Mouse (Mus musculus): ENCODE data around the gene Batf. TPM values are rescaled to one million over a fixed set of nuclear protein-coding genes. Genes with fewer than 3 reads are reported as not detected.
"Not testable (repeated sequence)": the region's sequence is repeated elsewhere in the genome, so short reads cannot be mapped to it uniquely, and the experiment has no call there.

Gene Batf
- polyA plus RNA-seq, 1 experiment from 2014 or later: 4.0 TPM

DNA sequence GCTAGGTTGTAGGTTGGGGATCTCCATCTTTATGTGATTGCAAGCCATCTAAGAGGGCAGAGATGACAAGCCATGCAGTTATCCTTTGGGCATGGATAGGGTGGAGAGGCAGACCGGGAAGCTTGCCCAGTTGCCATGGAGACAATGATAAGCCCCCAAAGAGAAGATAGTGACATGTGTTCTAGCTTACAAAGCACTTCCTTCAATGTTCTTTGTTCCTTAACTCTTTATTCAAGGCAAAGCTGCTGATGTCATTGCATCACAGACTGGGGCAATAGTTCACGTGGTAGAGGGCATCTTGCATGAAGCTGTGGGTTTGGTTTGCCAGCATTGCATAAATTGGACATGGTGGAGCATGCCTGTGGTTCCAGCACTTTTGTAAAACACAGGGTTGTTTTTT is 27.1 kb upstream of the Batf start:
- Histone ChIP-seq H3K9ac (no peak overlapping the region), H3K9me3 (replicated peaks) (no peaks in the 10 kb centered on the region), H3K4me3 (no peak overlapping the region), H3K27me3 (replicated peaks) (no peaks in the 10 kb centered on the region), H3K4me1 (replicated peaks) (peaks cover 9% of the 10 kb centered on the region), H3K4me2 (no peak overlapping the region), H3K36me3 (no peaks in the 10 kb centered on the region), H3K27ac (ENCODE audit: poor library complexity, severe bottlenecking) (no peak overlapping the region)
- peak; percentile 82 for ATAC-seq (ENCODE audit: insufficient number of reproducible peaks, low FRiP score)
- 14% methylated on average over 2 of the region's 2 CpGs for WGBS

DNA sequence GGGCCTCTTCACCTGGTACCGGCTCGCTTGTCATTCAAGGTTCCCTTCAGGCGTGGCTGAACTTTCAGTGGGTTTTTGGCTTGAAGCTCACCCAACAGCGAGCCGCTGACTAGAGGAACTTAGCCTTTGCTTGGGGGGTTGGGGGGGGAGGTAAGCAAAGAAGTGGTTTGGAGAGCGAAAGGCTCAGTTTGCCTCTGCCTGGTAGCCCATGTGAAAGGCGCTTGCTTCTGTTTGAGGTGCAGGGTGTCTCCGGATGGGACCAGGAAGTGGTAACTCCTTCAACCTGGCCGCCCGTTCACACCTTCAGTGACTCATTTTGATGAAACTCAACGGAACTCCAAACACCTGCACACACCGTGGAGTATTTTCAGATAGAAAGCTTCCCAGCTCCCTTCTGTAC is 25.6 kb upstream of the Batf start:
- H3K27me3 ChIP-seq (replicated peaks): 0 out of 2 replicates have a peak, but pooled peaks cover 3% of the 10 kb centered on the region
- H3K36me3 ChIP-seq: no peaks in the 10 kb centered on the region
- H3K4me3 ChIP-seq: no peak overlapping the region
- H3K4me1 ChIP-seq (replicated peaks): peaks cover 9% of the 10 kb centered on the region
- no peak overlapping the region for H3K9ac ChIP-seq
- ATAC-seq (ENCODE audit: insufficient number of reproducible peaks, low FRiP score): no peak
- WGBS: 84% methylated on average over 12 of the region's 12 CpGs
- no peak overlapping the region for H3K27ac ChIP-seq (ENCODE audit: poor library complexity, severe bottlenecking)
- no peak overlapping the region for H3K4me2 ChIP-seq
- H3K9me3 ChIP-seq (replicated peaks): no peaks in the 10 kb centered on the region

DNA sequence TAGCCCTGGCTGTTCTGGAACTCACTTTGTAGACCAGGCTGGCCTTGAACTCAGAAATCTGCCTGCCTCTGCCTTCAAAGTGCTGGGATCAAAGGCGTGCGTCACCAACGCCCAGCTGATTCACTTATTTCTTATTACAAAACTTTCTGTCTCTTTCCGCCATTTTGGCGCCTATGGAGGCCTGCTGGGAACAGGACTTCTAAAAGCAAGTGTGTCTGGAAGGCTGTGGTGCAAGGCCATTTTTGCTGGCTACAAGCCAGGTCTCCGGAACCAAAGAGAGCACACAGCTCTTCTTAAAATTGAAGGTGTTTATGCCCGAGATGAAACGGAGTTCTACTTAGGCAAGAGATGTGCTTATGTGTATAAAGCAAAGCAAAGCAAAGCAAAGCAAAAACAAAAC is 24.2 kb upstream of the Batf start:
- H3K27me3 ChIP-seq (replicated peaks); H3K4me3 ChIP-seq; ATAC-seq (ENCODE audit: insufficient number of reproducible peaks, low FRiP score); H3K27ac ChIP-seq (ENCODE audit: poor library complexity, severe bottlenecking); H3K9me3 ChIP-seq (replicated peaks); H3K36me3 ChIP-seq; H3K4me1 ChIP-seq (replicated peaks); H3K4me2 ChIP-seq; H3K9ac ChIP-seq: not testable (repeated sequence)
- WGBS: 83% methylated on average over 8 of the region's 8 CpGs

DNA sequence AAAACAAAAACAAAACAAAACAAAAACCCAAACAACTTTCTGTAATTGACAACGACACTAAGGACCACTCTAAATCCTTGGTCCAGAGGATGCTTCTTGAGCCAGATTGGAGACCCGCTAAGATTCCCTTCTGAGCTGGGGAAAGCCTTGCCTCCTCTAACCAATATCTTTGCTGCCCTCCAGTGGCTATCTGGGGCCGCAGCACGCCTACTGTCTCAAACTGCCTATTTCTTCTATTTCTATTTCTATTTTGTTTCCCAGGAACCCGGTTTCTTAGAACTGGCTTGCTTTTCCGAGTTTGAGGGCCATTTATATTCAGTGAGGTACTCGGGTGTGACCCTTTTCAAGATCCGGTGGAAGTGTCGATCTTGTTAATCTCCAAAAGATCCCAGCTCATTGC is 23.6 kb upstream of the Batf start:
- WGBS: 15% methylated on average over 9 of the region's 9 CpGs
- peaks cover 9% of the 10 kb centered on the region for H3K4me1 ChIP-seq (replicated peaks)
- 0 out of 2 replicates have a peak, but pooled peaks cover 3% of the 10 kb centered on the region for H3K27me3 ChIP-seq (replicated peaks)
- H3K9me3 ChIP-seq (replicated peaks): no peaks in the 10 kb centered on the region
- H3K4me2 ChIP-seq: no peak overlapping the region
- no peak overlapping the region for H3K4me3 ChIP-seq
- H3K27ac ChIP-seq (ENCODE audit: poor library complexity, severe bottlenecking): no peak overlapping the region
- no peak overlapping the region for H3K9ac ChIP-seq
- ATAC-seq (ENCODE audit: insufficient number of reproducible peaks, low FRiP score): no peak
- H3K36me3 ChIP-seq: no peaks in the 10 kb centered on the region

DNA sequence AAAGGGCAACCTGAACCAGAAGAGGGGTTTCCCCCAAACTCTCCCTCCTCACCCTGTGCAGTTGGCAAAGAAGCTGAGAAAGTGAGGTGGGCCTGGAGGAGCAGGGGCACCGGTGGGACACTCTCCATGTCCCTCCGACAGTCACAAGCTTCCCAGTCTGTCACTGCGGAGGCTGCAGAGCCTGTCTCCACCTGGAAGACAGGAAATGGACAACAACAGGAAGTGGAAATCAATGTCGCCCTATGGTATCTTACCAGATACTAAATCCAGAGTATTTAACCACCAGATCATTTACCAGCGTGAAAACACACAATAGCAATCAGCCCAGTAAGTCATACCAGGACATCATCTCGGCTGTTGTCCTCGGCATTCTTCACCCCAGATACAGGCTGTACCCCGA is 20.4 kb upstream of the Batf start:
- Histone ChIP-seq H3K27ac (ENCODE audit: poor library complexity, severe bottlenecking) (no peak overlapping the region), H3K4me2 (no peak overlapping the region), H3K9ac (no peak overlapping the region), H3K9me3 (replicated peaks) (no peaks in the 10 kb centered on the region), H3K36me3 (no peaks in the 10 kb centered on the region), H3K4me1 (replicated peaks) (peaks cover 3% of the 10 kb centered on the region), H3K4me3 (no peak overlapping the region), H3K27me3 (replicated peaks) (0 out of 2 replicates have a peak, but pooled peaks cover 3% of the 10 kb centered on the region)
- ATAC-seq (ENCODE audit: insufficient number of reproducible peaks, low FRiP score): no peak
- 69% methylated on average over 8 of the region's 8 CpGs for WGBS

DNA sequence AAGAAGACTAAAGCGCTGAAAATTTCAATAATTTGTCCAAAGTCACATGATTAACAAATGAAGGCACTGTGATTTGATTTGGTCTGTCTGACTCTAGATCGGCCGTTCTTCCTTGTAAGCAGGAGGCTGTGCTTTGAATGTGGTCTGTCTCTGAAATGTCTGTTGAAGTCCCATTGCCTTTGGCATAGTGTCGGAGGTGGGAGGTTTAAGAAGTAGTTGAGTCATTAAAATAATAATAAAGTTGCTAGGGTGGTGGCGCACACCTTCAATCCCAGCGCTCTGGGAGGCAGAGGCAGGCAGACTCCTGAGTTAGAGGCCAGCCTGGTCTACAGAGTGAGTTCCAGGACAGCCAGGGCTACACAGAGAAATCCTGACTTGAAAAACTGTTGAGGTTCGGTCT is 19.4 kb upstream of the Batf start:
- Histone ChIP-seq H3K9me3 (replicated peaks) (no peaks in the 10 kb centered on the region), H3K4me1 (replicated peaks) (peaks cover 3% of the 10 kb centered on the region), H3K4me3 (no peak overlapping the region), H3K27me3 (replicated peaks) (0 out of 2 replicates have a peak, but pooled peaks cover 3% of the 10 kb centered on the region), H3K36me3 (no peaks in the 10 kb centered on the region), H3K4me2 (no peak overlapping the region), H3K27ac (ENCODE audit: poor library complexity, severe bottlenecking) (no peak overlapping the region), H3K9ac (no peak overlapping the region)
- 88% methylated on average over 7 of the region's 7 CpGs for WGBS
- ATAC-seq (ENCODE audit: insufficient number of reproducible peaks, low FRiP score): no peak

DNA sequence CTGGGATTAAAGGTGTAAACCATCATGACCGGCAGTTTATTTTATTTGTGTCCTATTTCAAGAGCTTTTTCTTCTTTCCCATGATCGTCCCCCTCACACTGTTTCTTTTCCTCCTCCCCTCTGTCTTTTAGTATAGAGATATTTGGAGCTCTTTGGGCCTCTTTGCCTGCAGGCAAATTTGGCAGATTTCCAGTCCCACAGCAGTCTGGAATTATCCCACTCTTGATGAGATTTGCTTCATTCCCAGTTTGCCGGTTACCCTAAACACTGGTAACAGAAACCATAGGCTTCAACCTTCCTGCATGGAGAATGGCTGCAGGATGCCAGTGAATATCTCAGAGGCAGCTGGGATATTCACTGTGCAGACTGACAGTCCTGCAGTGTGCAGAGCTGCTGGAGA is 17.8 kb upstream of the Batf start:
- Histone ChIP-seq H3K9ac (no peak overlapping the region), H3K4me2 (no peak overlapping the region), H3K27ac (ENCODE audit: poor library complexity, severe bottlenecking) (no peak overlapping the region), H3K36me3 (no peaks in the 10 kb centered on the region), H3K27me3 (replicated peaks) (0 out of 2 replicates have a peak, but pooled peaks cover 3% of the 10 kb centered on the region), H3K4me1 (replicated peaks) (peaks cover 3% of the 10 kb centered on the region), H3K9me3 (replicated peaks) (no peaks in the 10 kb centered on the region), H3K4me3 (no peak overlapping the region)
- WGBS: 48% methylated on average over 3 of the region's 3 CpGs
- ATAC-seq (ENCODE audit: insufficient number of reproducible peaks, low FRiP score): no peak

DNA sequence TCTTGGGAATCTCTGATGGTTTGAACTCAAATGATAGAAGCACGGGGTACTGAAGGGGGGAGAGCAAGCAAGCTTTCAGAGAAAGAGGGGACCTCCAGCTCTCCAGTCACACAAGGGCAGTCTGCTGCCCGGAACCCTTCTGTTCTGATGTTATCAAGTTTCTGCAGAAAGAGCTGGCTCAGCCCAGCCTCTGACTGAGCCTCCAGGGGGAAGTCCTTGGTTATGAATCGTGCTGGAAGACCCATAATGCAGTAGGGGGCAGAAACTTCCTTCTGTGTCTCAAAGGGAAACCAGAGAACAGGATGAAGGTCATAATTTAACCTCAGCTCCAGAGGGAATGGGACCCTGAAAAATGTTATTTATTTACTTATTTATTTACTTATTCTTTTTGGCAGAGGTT is 16.4 kb upstream of the Batf start:
- H3K9me3 ChIP-seq (replicated peaks): no peaks in the 10 kb centered on the region
- no peak overlapping the region for H3K9ac ChIP-seq
- H3K27ac ChIP-seq (ENCODE audit: poor library complexity, severe bottlenecking): no peak overlapping the region
- no peak overlapping the region for H3K4me3 ChIP-seq
- no peak for ATAC-seq (ENCODE audit: insufficient number of reproducible peaks, low FRiP score)
- peaks cover 3% of the 10 kb centered on the region for H3K4me1 ChIP-seq (replicated peaks)
- no peak overlapping the region for H3K4me2 ChIP-seq
- WGBS: 47% methylated on average over 3 of the region's 3 CpGs
- no peaks in the 10 kb centered on the region for H3K36me3 ChIP-seq
- no peaks in the 10 kb centered on the region for H3K27me3 ChIP-seq (replicated peaks)

DNA sequence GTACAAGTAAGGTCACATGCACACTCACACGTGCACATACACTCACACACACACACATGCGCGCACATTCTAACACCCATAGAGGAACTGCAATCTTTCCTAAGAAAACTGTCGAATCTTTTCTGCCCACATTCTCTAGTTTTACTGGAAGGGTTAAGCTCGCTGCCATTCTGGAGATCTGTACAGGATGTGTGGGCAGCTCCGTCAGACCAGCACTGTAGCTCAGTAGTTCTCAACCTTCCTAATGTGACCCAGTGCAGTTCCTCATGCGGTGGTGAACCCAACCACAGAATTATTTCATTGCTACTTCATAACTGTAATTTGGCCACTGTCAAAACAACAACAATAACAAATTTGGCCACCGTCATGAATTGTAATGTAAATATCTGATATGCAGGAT is 12.6 kb upstream of the Batf start:
- 86% methylated on average over 8 of the region's 8 CpGs for WGBS
- Histone ChIP-seq H3K4me1 (replicated peaks) (peaks cover 2% of the 10 kb centered on the region), H3K27me3 (replicated peaks) (no peaks in the 10 kb centered on the region), H3K27ac (ENCODE audit: poor library complexity, severe bottlenecking) (no peak overlapping the region), H3K36me3 (no peaks in the 10 kb centered on the region), H3K4me2 (no peak overlapping the region), H3K9ac (no peak overlapping the region), H3K4me3 (no peak overlapping the region), H3K9me3 (replicated peaks) (peaks cover 7% of the 10 kb centered on the region)
- ATAC-seq (ENCODE audit: insufficient number of reproducible peaks, low FRiP score): no peak

DNA sequence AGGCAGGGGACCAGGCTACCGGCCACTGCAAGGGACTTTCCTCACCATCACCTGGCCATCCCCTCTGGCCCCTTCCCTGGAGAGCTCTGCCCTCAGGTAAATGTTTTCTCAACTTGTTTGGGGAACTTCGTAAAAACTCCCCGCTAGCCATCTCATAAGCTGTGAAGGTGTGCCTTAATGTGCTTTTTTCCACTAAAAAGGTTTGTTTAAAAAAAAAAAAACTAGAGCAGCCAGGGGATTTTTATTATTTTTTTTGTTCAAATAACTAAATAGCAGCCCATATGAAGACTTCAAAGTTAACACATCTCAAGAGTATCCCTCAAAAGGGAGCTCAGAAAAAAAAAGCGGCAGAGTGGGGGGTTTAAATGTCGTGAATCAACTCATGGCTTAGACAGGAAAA is 7.4 kb upstream of the Batf start:
- H3K27me3 ChIP-seq (replicated peaks): no peaks in the 10 kb centered on the region
- H3K9me3 ChIP-seq (replicated peaks): peaks cover 12% of the 10 kb centered on the region
- H3K4me1 ChIP-seq (replicated peaks): peaks cover 2% of the 10 kb centered on the region
- no peaks in the 10 kb centered on the region for H3K36me3 ChIP-seq
- ATAC-seq (ENCODE audit: insufficient number of reproducible peaks, low FRiP score): no peak
- H3K4me3 ChIP-seq: no peak overlapping the region
- no peak overlapping the region for H3K27ac ChIP-seq (ENCODE audit: poor library complexity, severe bottlenecking)
- no peak overlapping the region for H3K9ac ChIP-seq
- 75% methylated on average over 5 of the region's 5 CpGs for WGBS
- no peak overlapping the region for H3K4me2 ChIP-seq

DNA sequence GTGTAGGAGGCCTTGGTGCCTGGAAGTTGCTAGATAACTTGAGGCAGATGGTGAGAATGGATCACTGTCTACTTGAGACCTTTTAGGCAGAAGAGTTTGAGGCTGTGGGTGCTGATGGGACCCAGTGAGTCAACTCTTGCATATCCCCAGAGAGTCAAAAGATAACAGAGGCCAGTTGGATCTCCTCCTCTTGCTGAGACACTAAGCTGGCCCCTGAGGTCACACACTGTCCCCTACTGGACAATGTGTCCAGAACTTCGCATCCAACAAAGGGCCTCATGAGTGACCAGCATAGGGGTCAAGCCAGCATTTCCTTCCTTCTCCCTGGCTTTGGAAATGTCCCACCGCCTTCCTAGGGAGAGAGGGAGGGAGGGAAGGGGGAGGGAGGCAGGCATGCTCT is 6.7 kb upstream of the Batf start:
- Histone ChIP-seq H3K9ac (no peak overlapping the region), H3K4me1 (replicated peaks) (peaks cover 9% of the 10 kb centered on the region), H3K27me3 (replicated peaks) (no peaks in the 10 kb centered on the region), H3K4me3 (no peak overlapping the region), H3K27ac (ENCODE audit: poor library complexity, severe bottlenecking) (no peak overlapping the region), H3K4me2 (no peak overlapping the region), H3K36me3 (no peaks in the 10 kb centered on the region), H3K9me3 (replicated peaks) (peaks cover 12% of the 10 kb centered on the region)
- WGBS: 38% methylated on average over 2 of the region's 2 CpGs
- no peak for ATAC-seq (ENCODE audit: insufficient number of reproducible peaks, low FRiP score)

DNA sequence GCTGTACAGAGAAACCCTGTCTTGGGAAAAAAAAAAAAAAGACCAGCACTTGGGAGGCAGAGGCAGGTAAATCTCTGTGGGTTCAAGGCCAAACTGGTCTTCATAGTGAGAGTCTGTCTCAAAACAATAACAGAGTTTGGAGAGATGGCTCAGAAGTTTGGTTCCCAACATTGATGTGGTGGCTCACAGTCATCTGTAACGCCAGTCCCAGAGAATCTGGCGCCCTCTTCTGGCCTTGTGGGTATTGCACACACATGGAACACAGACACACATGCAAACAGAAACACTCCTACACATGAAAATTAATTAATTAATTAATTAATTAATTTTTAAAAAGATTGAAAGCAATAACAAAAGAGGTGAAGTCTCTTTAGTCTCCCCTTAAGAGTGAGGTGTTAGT is 4.1 kb upstream of the Batf start:
- peaks cover 10% of the 10 kb centered on the region for H3K9me3 ChIP-seq (replicated peaks)
- H3K4me3 ChIP-seq: no peak overlapping the region
- WGBS: 35% methylated on average over 2 of the region's 2 CpGs
- no peaks in the 10 kb centered on the region for H3K27me3 ChIP-seq (replicated peaks)
- H3K36me3 ChIP-seq: no peaks in the 10 kb centered on the region
- peaks cover 32% of the 10 kb centered on the region for H3K4me1 ChIP-seq (replicated peaks)
- no peak for ATAC-seq (ENCODE audit: insufficient number of reproducible peaks, low FRiP score)
- no peak overlapping the region for H3K4me2 ChIP-seq
- H3K9ac ChIP-seq: no peak overlapping the region
- no peak overlapping the region for H3K27ac ChIP-seq (ENCODE audit: poor library complexity, severe bottlenecking)

All from heart, embryonic 12.5 days (tissue).